Mouse (Mus musculus): Measurements from ENCODE around the gene Oas1a. TPM values are rescaled to one million over a fixed set of nuclear protein-coding genes. Genes with fewer than 3 reads are reported as not detected.
"Not testable (repeated sequence)": the region's sequence is repeated elsewhere in the genome, so short reads cannot be mapped to it uniquely, and the experiment has no call there.

The Oas1a gene
- 5.8 and 6.9 TPM in 2 replicates for polyA plus RNA-seq (2015; fragmentation: Nextera tagmentation; extraction: Ambion mirVana)

GRCm38 (mm10) chr5:120906791-120907733 lies at the start of gene Oas1a:
Gene Oas1a (minus strand): TSS chr5:120907521.
- peak within 1 kb of the TSS; percentile 61 for H3K4me2 ChIP-seq (ENCODE audit: low read depth, low read length)
- H3K27ac ChIP-seq (ENCODE audit: low read depth): 0 out of 2 replicates have a peak within 1 kb of the TSS, but pooled peaks have one; percentile 29
- not testable (repeated sequence) for DNase-seq; H3K36me3 ChIP-seq (replicated peaks; ENCODE audit: insufficient read depth, low read length); H3K9me3 ChIP-seq (ENCODE audit: low read length); H3K4me1 ChIP-seq (ENCODE audit: insufficient read depth); H3K27me3 ChIP-seq (ENCODE audit: insufficient read depth, low read length)
- peak; percentile 27; the same call in 1 of the 2 replicates for ATAC-seq
- peak within 1 kb of the TSS; percentile 53 for H3K9ac ChIP-seq (replicated peaks)
- 35% methylated on average over 8 of the region's 12 CpGs for WGBS (ENCODE audit: insufficient replicate concordance)
- H3K4me3 ChIP-seq (ENCODE audit: low read depth, low read length): peak within 1 kb of the TSS; percentile 43

- Histone ChIP-seq H3K4me1 (ENCODE audit: insufficient read depth) (0 out of 2 replicates have a peak, but pooled peaks cover 2% of the 10 kb centered on the region), H3K36me3 (replicated peaks; ENCODE audit: insufficient read depth, low read length) (no peaks in the 10 kb centered on the region), H3K27me3 (ENCODE audit: insufficient read depth, low read length) (no peaks in the 10 kb centered on the region), H3K9me3 (ENCODE audit: low read length) (no peaks in the 10 kb centered on the region), H3K4me3 (ENCODE audit: low read depth, low read length) (no peak overlapping the region), H3K4me2 (ENCODE audit: low read depth, low read length) (no peak overlapping the region), H3K9ac (replicated peaks) (no peak overlapping the region), H3K27ac (ENCODE audit: low read depth) (no peak overlapping the region)
- ATAC-seq (no peak), DNase-seq (peak; percentile 59)
- TF ChIP-seq CTCF (IDR thresholded peaks at IDR 0.05; ENCODE audit: low read depth) (peak; percentile 81), EP300 (IDR thresholded peaks at IDR 0.05; ENCODE audit: low read depth) (no peak)
- WGBS (ENCODE audit: insufficient replicate concordance): 15% methylated on average over 5 of the region's 5 CpGs
These were observed 46.7 kb upstream of the Oas1a start for GRCm38 (mm10) chr5:120953974-120954373.

GRCm38 (mm10) chr5:120952242-120952770 lies 45.0 kb upstream of the Oas1a start:
- 63% methylated on average over 10 of the region's 10 CpGs for WGBS (ENCODE audit: insufficient replicate concordance)
- Histone ChIP-seq H3K9ac (replicated peaks) (no peak overlapping the region), H3K4me2 (ENCODE audit: low read depth, low read length) (no peak overlapping the region), H3K27ac (ENCODE audit: low read depth) (no peak overlapping the region), H3K9me3 (ENCODE audit: low read length) (no peaks in the 10 kb centered on the region), H3K36me3 (replicated peaks; ENCODE audit: insufficient read depth, low read length) (no peaks in the 10 kb centered on the region), H3K4me1 (ENCODE audit: insufficient read depth) (0 out of 2 replicates have a peak, but pooled peaks cover 2% of the 10 kb centered on the region), H3K4me3 (ENCODE audit: low read depth, low read length) (no peak overlapping the region), H3K27me3 (ENCODE audit: insufficient read depth, low read length) (no peaks in the 10 kb centered on the region)
- DNase-seq (no peak), ATAC-seq (no peak)
- TF ChIP-seq EP300 (IDR thresholded peaks at IDR 0.05; ENCODE audit: low read depth) (no peak), CTCF (IDR thresholded peaks at IDR 0.05; ENCODE audit: low read depth) (no peak)

- DNase-seq (no peak), ATAC-seq (no peak)
- no peak for TF ChIP-seq EP300 (IDR thresholded peaks at IDR 0.05; ENCODE audit: low read depth)
- TF ChIP-seq CTCF (IDR thresholded peaks at IDR 0.05; ENCODE audit: low read depth): no peak
- no peak overlapping the region for H3K27ac ChIP-seq (ENCODE audit: low read depth)
- 69% methylated on average over 10 of the region's 10 CpGs for WGBS (ENCODE audit: insufficient replicate concordance)
- H3K9me3 ChIP-seq (ENCODE audit: low read length): no peaks in the 10 kb centered on the region
- H3K4me3 ChIP-seq (ENCODE audit: low read depth, low read length): no peak overlapping the region
- H3K4me2 ChIP-seq (ENCODE audit: low read depth, low read length): no peak overlapping the region
- H3K4me1 ChIP-seq (ENCODE audit: insufficient read depth): no peaks in the 10 kb centered on the region
- H3K36me3 ChIP-seq (replicated peaks; ENCODE audit: insufficient read depth, low read length): no peaks in the 10 kb centered on the region
- no peaks in the 10 kb centered on the region for H3K27me3 ChIP-seq (ENCODE audit: insufficient read depth, low read length)
- no peak overlapping the region for H3K9ac ChIP-seq (replicated peaks)
These were observed 34.8 kb upstream of the Oas1a start for GRCm38 (mm10) chr5:120942076-120942475.

GRCm38 (mm10) chr5:120938586-120938985 lies 31.3 kb upstream of the Oas1a start:
- no peak for DNase-seq
- Histone ChIP-seq H3K4me3 (ENCODE audit: low read depth, low read length) (no peak overlapping the region), H3K4me1 (ENCODE audit: insufficient read depth) (no peaks in the 10 kb centered on the region), H3K9me3 (ENCODE audit: low read length) (no peaks in the 10 kb centered on the region), H3K36me3 (replicated peaks; ENCODE audit: insufficient read depth, low read length) (no peaks in the 10 kb centered on the region), H3K27me3 (ENCODE audit: insufficient read depth, low read length) (no peaks in the 10 kb centered on the region), H3K9ac (replicated peaks) (no peak overlapping the region), H3K4me2 (ENCODE audit: low read depth, low read length) (no peak overlapping the region), H3K27ac (ENCODE audit: low read depth) (no peak overlapping the region)
- TF ChIP-seq CTCF (IDR thresholded peaks at IDR 0.05; ENCODE audit: low read depth) (no peak), EP300 (IDR thresholded peaks at IDR 0.05; ENCODE audit: low read depth) (no peak)
- WGBS (ENCODE audit: insufficient replicate concordance): 31% methylated on average over 8 of the region's 8 CpGs
- no peak for ATAC-seq

- H3K4me3 ChIP-seq (ENCODE audit: low read depth, low read length): no peak overlapping the region
- DNase-seq: no peak
- no peaks in the 10 kb centered on the region for H3K4me1 ChIP-seq (ENCODE audit: insufficient read depth)
- H3K4me2 ChIP-seq (ENCODE audit: low read depth, low read length): no peak overlapping the region
- H3K9ac ChIP-seq (replicated peaks): no peak overlapping the region
- H3K27ac ChIP-seq (ENCODE audit: low read depth): no peak overlapping the region
- no peaks in the 10 kb centered on the region for H3K9me3 ChIP-seq (ENCODE audit: low read length)
- no peak for TF ChIP-seq EP300 (IDR thresholded peaks at IDR 0.05; ENCODE audit: low read depth)
- TF ChIP-seq CTCF (IDR thresholded peaks at IDR 0.05; ENCODE audit: low read depth): no peak
- WGBS (ENCODE audit: insufficient replicate concordance): 71% methylated on average over 4 of the region's 4 CpGs
- ATAC-seq: no peak
- H3K27me3 ChIP-seq (ENCODE audit: insufficient read depth, low read length): no peaks in the 10 kb centered on the region
- no peaks in the 10 kb centered on the region for H3K36me3 ChIP-seq (replicated peaks; ENCODE audit: insufficient read depth, low read length)
These were observed 30.5 kb upstream of the Oas1a start for GRCm38 (mm10) chr5:120937841-120938240.

Measured in liver, postnatal 0 days (tissue).